14 mouse cellular contexts compared by ENCODE assay signal in the genomic region with DNA sequence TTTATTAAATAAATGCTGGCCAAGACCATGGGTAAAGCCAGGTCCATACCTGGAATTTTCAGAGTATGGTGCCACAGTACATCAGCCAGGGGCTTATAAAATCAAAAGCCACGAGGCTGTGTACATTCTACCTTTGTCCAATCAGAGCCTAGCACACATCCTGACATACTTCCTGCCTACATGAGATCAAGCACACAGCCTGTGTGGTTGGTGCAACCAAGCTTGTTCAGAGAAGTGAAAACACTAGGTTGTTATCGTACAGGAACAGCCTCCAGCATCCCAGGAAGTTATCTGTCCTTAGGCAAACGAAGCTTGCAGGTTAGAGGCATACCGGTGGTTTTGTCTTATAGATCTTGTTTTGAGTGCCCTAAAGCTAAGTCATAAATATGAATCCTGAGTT. TPM values are rescaled to one million over a fixed set of nuclear protein-coding genes. Genes with fewer than 3 reads are reported as not detected.
DNase-seq lines count a peak whose midpoint lies in the region; ATAC-seq and TF ChIP-seq lines count a peak whose summit lies in the region.
"Had no signal": no experiment of that assay in that cellular context is flagged by ENCODE, and none has a peak within 500 bp of the region (broad histone marks: within the 10 kb centered on the region; RNA-seq: fewer than 3 reads in every experiment).

No protein-coding gene starts in this region.

- DNase-seq in 3T3-L1 (ENCODE audit: low read depth, low spot score) (peak; percentile 56), G1E (ENCODE audit: low spot score) (no peak)
- DNase-seq in induced T-regulatory cell, adult 2 months (ENCODE audit: low read depth): peak; percentile 89
- DNase-seq in lung, postnatal 36 days: no peak
- DNase-seq in layer of hippocampus, postnatal 25 days (ENCODE audit: extremely low spot score in 1 of 2, low spot score in 1 of 2): no peak
- DNase-seq in kidney, postnatal 4 days: no peak
- DNase-seq in adrenal gland, adult 2 months: no peak
- DNase-seq: adrenal gland, postnatal 36 days; cerebellum, adult 9-11 months; layer of hippocampus, adult 9-11 months had no signal

- no peak overlapping the region for H3K4me3 ChIP-seq in G1E (ENCODE audit: low read depth, low read length)
- H3K4me3 ChIP-seq: embryonic facial prominence, embryonic 15.5 days had no signal

- peak; percentile 63 for ATAC-seq in G1E (ENCODE audit: extremely low read depth, insufficient number of reproducible peaks, low FRiP score, poor library complexity, severe bottlenecking)
- peak; percentile 89 for ATAC-seq in megakaryocyte-erythroid progenitor cell, adult 5-6 weeks (replicated peaks; ENCODE audit: low FRiP score, low TSS enrichment, poor library complexity, severe bottlenecking)
- ATAC-seq: intestine, postnatal 0 days; midbrain, embryonic 16.5 days had no signal

- H3K36me3 ChIP-seq in G1E (replicated peaks): no peaks in the 10 kb centered on the region
- H3K36me3 ChIP-seq: embryonic facial prominence, embryonic 15.5 days had no signal

- H3K9me3 ChIP-seq in G1E (replicated peaks): no peaks in the 10 kb centered on the region
- H3K9me3 ChIP-seq: embryonic facial prominence, embryonic 15.5 days had no signal

- peaks cover 2% of the 10 kb centered on the region; the same call in 1 of the 2 replicates for H3K27me3 ChIP-seq in G1E (ENCODE audit: insufficient read depth, low read length)
- H3K27me3 ChIP-seq: embryonic facial prominence, embryonic 15.5 days had no signal

- no peak for TF ChIP-seq CTCF in G1E (IDR thresholded peaks at IDR 0.05; ENCODE audit: low read depth, low read length)

- peaks cover 6% of the 10 kb centered on the region; the same call in 1 of the 2 replicates for H3K4me1 ChIP-seq in G1E (ENCODE audit: insufficient read depth, low read depth, low read length)
- H3K4me1 ChIP-seq: embryonic facial prominence, embryonic 15.5 days had no signal

RNA-seq across cellular contexts. Expression of a gene that starts 19.5 kb away (rescaled TPM):
- total RNA-seq in G1E (2014; fragmentation: Nextera tagmentation) (not detected in 2 replicates), G1E (2017) (not detected in 2 replicates)
- polyA plus RNA-seq in G1E (2012): not detected in 2 replicates
- 1.9 and 4.7 TPM in 2 replicates for total RNA-seq in megakaryocyte-erythroid progenitor cell, adult 5-6 weeks (2014; fragmentation: Nextera tagmentation)
- total RNA-seq in megakaryocyte-erythroid progenitor cell, adult 5-6 weeks (2017): 1.3 and 2.4 TPM in 2 replicates
- total RNA-seq in layer of hippocampus, postnatal 25 days (2021): 10 to 100 TPM; 86.3 to 89.3 TPM
- 1 to 10 TPM; 1.8 to 3.4 TPM for total RNA-seq in adrenal gland, adult 2 months (2021)
- 4.0 and 8.8 TPM in 2 replicates for polyA plus RNA-seq in adrenal gland, adult 2 months (2012; rRNA removed)

Comparison
In these comparisons a context has a peak if more than half of its experiments do, and no peak if none do; other contexts are left out.
1. DNase-seq: peak in 3T3-L1 (single experiment) and induced T-regulatory cell, adult 2 months (single experiment); none in G1E (single experiment), lung, postnatal 36 days (single experiment), layer of hippocampus, postnatal 25 days (0 of 2), kidney, postnatal 4 days (0 of 2) and adrenal gland, adult 2 months (single experiment).
2. RNA of a gene that starts 19.5 kb away (total RNA-seq): 86.3 to 89.3 TPM in layer of hippocampus, postnatal 25 days; 1.8 to 3.4 TPM in adrenal gland, adult 2 months, 1.3 to 4.7 TPM in megakaryocyte-erythroid progenitor cell, adult 5-6 weeks and not detected in G1E; every median in the first group is over 10 times any median in the second.